Mouse (Mus musculus) thymus, postnatal 36 days (tissue): ENCODE data around the gene Nfkbid.

Experiments used
- DNase-seq, 2 experiments: peaks; one replicate each; pipeline ENCODE4 v3.0.0; 2022; ENCODE audit warnings: mixed read lengths in 2 of 2

Nfkbid gene

GRCm38 (mm10) chr7:30430191-30430590 lies 8.7 kb downstream of the Nfkbid start:
- DNase-seq = no peak

GRCm38 (mm10) chr7:30431793-30432192 lies 10.3 kb downstream of the Nfkbid start:
- DNase-seq = peak; percentile 72 to 73

- DNase-seq = no peak
Observed at GRCm38 (mm10) chr7:30434238-30434637, 12.7 kb downstream of the Nfkbid start.

GRCm38 (mm10) chr7:30434701-30435100 lies 13.2 kb downstream of the Nfkbid start:
- no peak for DNase-seq

GRCm38 (mm10) chr7:30435156-30435555 lies 13.6 kb downstream of the Nfkbid start:
- no peak for DNase-seq

- DNase-seq = no peak
Observed at GRCm38 (mm10) chr7:30436879-30437278, 15.3 kb downstream of the Nfkbid start.

GRCm38 (mm10) chr7:30439734-30440133 lies 18.2 kb downstream of the Nfkbid start:
- DNase-seq = no peak

GRCm38 (mm10) chr7:30440697-30441096 lies 19.2 kb downstream of the Nfkbid start:
- peak in 1 of 2 experiments; percentile 54 for DNase-seq

GRCm38 (mm10) chr7:30443696-30444095 lies 22.2 kb downstream of the Nfkbid start:
- no peak for DNase-seq

GRCm38 (mm10) chr7:30444154-30444970 lies 22.8 kb downstream of the Nfkbid start:
- no peak for DNase-seq

- DNase-seq = peak; percentile 48 to 60
Observed at GRCm38 (mm10) chr7:30444971-30445751, 23.6 kb downstream of the Nfkbid start, which contains the start of gene Aplp1. Gene Aplp1, minus strand, starts transcription at chr7:30445535.

GRCm38 (mm10) chr7:30450241-30450640 lies 28.7 kb downstream of the Nfkbid start:
- no peak for DNase-seq

- DNase-seq = no peak
Observed at GRCm38 (mm10) chr7:30453327-30453726, 31.8 kb downstream of the Nfkbid start.

GRCm38 (mm10) chr7:30453766-30454165 lies 32.2 kb downstream of the Nfkbid start:
- DNase-seq = peak; percentile 49 to 56

- DNase-seq = no peak
Observed at GRCm38 (mm10) chr7:30454259-30454658, 32.7 kb downstream of the Nfkbid start.

GRCm38 (mm10) chr7:30456487-30456886 lies 35.0 kb downstream of the Nfkbid start:
- DNase-seq = no peak

- DNase-seq = no peak
Observed at GRCm38 (mm10) chr7:30456911-30457628, 35.5 kb downstream of the Nfkbid start.

- DNase-seq = no peak
Observed at GRCm38 (mm10) chr7:30457629-30458330, 36.2 kb downstream of the Nfkbid start, which contains the start of the genes Kirrel2 and Nphs1. Gene Kirrel2, minus strand, starts transcription at chr7:30457690. Gene Nphs1, plus strand, starts transcription at chr7:30458315.

GRCm38 (mm10) chr7:30459484-30459883 lies 38.0 kb downstream of the Nfkbid start:
- DNase-seq = no peak

- no peak for DNase-seq
Observed at GRCm38 (mm10) chr7:30463568-30463967, 42.0 kb downstream of the Nfkbid start.

- no peak for DNase-seq
Observed at GRCm38 (mm10) chr7:30463996-30464395, 42.5 kb downstream of the Nfkbid start.

GRCm38 (mm10) chr7:30464816-30465300 lies 43.3 kb downstream of the Nfkbid start:
- no peak for DNase-seq
